Mouse (Mus musculus) limb, embryonic 10.5 days (tissue): ENCODE results near the gene Kptn. TPM values are rescaled to one million over a fixed set of nuclear protein-coding genes. Genes with fewer than 3 reads are reported as not detected.

ENCODE experiments used
- DNase-seq: peaks from one replicate; pipeline ENCODE4 v3.0.0-alpha.2; 2017; ENCODE audit warnings: low spot score
- H3K27ac ChIP-seq: fragments of 300-500 bp; sonication (generic); 2 replicates; pipeline ENCODE4 v1.5.1; 2016; ENCODE audit warnings: mild to moderate bottlenecking
- H3K27me3 ChIP-seq: fragments of 300-500 bp; sonication (generic); 2 replicates; pipeline ENCODE4 v1.6.1; 2016; ENCODE audit warnings: low read depth, mild to moderate bottlenecking; ENCODE audit not compliant: poor library complexity, severe bottlenecking
- H3K36me3 ChIP-seq: fragments of 300-500 bp; sonication (generic); 2 replicates; pipeline ENCODE4 v1.6.1; 2016; ENCODE audit warnings: mild to moderate bottlenecking, moderate library complexity
- H3K4me1 ChIP-seq: fragments of 300-500 bp; sonication (generic); 2 replicates; pipeline ENCODE4 v1.6.1; 2016
- H3K4me3 ChIP-seq: fragments of 300-500 bp; sonication (generic); 2 replicates; pipeline ENCODE4 v1.5.1; 2016; ENCODE audit warnings: mild to moderate bottlenecking, moderate library complexity
- H3K9me3 ChIP-seq: fragments of 300-500 bp; sonication (generic); replicated peaks from 2 replicates; pipeline ENCODE4 v1.6.1; 2016; ENCODE audit warnings: mild to moderate bottlenecking
- WGBS: fragments of 180-500 bp; shearing (Covaris S2); methylation state at CpG from one replicate; pipeline ENCODE4 v1.1.7; 2016; 5-methylcytosine and 5-hydroxymethylcytosine counted together
- polyA plus RNA-seq: library from polyadenylated mRNA; unstranded; fragments of >200 nt; fragmentation: Nextera tagmentation; extraction: Ambion mirVana; gene quantifications from 2 replicates; pipeline ENCODE4 v1.2.1, GENCODE M21; 2016

The Kptn gene
- polyA plus RNA-seq, 1 experiment from 2014 or later, result 27.0 TPM

- Histone ChIP-seq H3K27ac (peak overlapping the region; percentile 83), H3K27me3 (peaks cover 26% of the 10 kb centered on the region), H3K36me3 (peaks cover 11% of the 10 kb centered on the region), H3K9me3 (no peaks in the 10 kb centered on the region), H3K4me1 (peaks cover 37% of the 10 kb centered on the region), H3K4me3 (peak overlapping the region; percentile 71)
- WGBS, result 2% methylated on average over 38 of the region's 38 CpGs
- peak; percentile 85 for DNase-seq
These were observed 10.4 kb downstream of the Kptn start for GRCm38 (mm10) chr7:16129846-16130691.

DNA sequence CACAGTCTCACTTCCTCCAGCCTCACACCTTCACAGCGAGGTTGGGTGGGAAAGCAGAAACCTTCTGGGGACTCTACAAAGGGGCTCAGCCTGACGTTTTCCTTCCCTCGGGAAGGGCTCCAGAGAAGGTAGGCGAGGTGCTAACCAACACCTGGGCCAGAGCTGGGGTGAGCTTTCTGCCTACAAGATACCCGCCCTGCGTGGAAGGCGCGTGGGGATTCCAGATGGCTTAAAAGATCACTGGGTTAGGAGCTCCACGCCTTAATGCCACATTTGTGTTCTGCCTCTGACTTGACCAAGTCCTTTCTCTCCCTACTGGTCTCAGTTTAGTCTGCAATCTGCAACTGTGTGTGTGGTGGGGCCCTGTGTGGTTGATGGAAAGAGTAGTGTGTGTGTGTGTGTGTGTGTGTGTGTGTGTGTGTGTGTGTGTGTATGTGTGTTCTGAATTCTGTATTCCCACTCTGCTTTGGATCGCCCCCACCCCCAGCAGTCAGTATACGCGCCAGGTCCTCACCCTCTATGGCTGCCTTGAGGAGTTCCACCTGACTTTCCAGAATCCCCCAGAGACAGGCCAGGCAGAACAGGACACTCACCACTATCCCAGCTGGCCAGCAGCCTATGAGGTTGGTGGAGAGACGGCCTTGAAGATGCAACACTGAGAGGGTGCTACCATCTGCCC lies 11.4 kb downstream of the Kptn start:
- no peak for DNase-seq
- H3K4me3 ChIP-seq, result peak overlapping the region; percentile 71
- H3K9me3 ChIP-seq, result no peaks in the 10 kb centered on the region
- peak overlapping the region; percentile 83; the same call in 1 of the 2 replicates for H3K27ac ChIP-seq
- WGBS, result 40% methylated on average over 13 of the region's 13 CpGs
- peaks cover 4% of the 10 kb centered on the region; the same call in 1 of the 2 replicates for H3K36me3 ChIP-seq
- H3K27me3 ChIP-seq, result peaks cover 26% of the 10 kb centered on the region
- peaks cover 37% of the 10 kb centered on the region for H3K4me1 ChIP-seq

DNA sequence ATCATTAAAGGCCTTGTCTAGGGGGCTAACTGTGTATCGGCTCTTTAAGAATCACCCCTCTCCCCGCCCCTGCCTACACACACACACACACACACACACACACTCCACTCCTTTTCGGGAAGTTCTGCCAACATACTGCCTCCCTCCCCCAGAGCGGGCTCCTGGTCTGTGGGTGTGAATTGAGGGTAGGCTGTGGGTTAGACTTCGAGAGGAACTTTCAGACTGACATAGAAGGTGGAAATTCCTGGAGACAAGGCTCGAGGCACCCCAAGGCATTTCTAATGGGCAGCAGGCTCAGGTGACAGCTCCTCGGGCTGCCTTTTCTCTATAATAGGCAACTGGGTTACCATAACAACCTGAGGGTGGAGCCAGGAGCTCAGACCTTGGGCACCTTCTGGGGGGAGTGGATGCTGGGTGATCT lies 12.5 kb downstream of the Kptn start:
- WGBS, result 20% methylated on average over 7 of the region's 7 CpGs
- Histone ChIP-seq H3K27me3 (peaks cover 26% of the 10 kb centered on the region), H3K9me3 (no peaks in the 10 kb centered on the region), H3K27ac (no peak overlapping the region), H3K36me3 (0 out of 2 replicates have a peak, but pooled peaks cover 2% of the 10 kb centered on the region), H3K4me3 (0 out of 2 replicates have a peak overlapping the region, but pooled peaks have one; percentile 4), H3K4me1 (peaks cover 37% of the 10 kb centered on the region)
- no peak for DNase-seq

DNA sequence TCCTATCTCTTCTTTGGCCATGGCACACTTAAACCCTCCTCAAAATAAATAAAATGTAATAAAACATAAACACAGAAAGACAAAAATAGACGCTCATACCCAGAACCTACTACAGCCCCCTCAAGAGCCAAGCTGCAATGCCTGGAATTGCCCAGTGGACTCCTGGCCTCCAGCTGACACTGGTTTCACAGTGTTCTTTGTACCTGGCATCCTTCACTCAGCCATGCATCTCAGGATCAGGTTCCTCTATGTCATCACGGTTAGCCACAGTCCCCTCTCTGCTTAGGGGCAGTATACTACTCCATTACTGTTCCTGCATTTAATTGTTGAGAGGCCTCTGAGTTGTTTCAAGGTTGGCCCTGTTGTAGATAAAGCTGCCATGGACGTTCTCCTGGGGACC lies 13.2 kb downstream of the Kptn start:
- DNase-seq, result no peak

GRCm38 (mm10) chr7:16133691-16134090 lies 14.0 kb downstream of the Kptn start:
- Histone ChIP-seq H3K9me3 (no peaks in the 10 kb centered on the region), H3K27me3 (peaks cover 26% of the 10 kb centered on the region), H3K4me3 (no peak overlapping the region), H3K27ac (no peak overlapping the region), H3K36me3 (no peaks in the 10 kb centered on the region), H3K4me1 (peaks cover 37% of the 10 kb centered on the region)
- WGBS, result 90% methylated on average over 9 of the region's 9 CpGs
- DNase-seq, result no peak

More for the DNA sequence above, 13.2 kb downstream of the Kptn start:
- no peaks in the 10 kb centered on the region for H3K9me3 ChIP-seq
- no peaks in the 10 kb centered on the region for H3K36me3 ChIP-seq
- peaks cover 37% of the 10 kb centered on the region for H3K4me1 ChIP-seq
- WGBS, result 71% methylated on average over 3 of the region's 3 CpGs
- H3K4me3 ChIP-seq, result no peak overlapping the region
- H3K27ac ChIP-seq, result no peak overlapping the region
- peaks cover 26% of the 10 kb centered on the region for H3K27me3 ChIP-seq

DNA sequence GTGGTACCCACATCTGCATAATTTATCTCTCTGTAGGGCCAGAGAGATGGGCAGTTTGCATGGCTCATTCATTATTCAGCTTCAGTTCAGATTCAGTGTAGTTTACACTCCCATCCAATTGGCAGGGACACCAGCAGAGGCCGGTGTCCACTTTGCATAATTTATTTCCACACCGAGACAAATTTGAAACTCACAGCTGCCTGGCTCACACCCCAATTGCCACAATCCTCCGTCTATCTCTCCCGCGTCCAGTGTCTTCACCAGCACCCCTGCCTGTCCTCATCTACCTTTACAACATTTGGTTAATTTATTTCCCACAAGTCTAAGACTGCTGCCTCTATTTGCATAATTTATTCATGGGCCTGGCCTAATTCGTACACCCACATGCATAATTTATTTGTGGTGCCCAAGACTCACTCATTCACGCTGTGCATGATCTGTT lies 15.3 kb downstream of the Kptn start:
- Histone ChIP-seq H3K36me3 (no peaks in the 10 kb centered on the region), H3K27ac (no peak overlapping the region), H3K4me3 (no peak overlapping the region), H3K27me3 (peaks cover 26% of the 10 kb centered on the region), H3K4me1 (peaks cover 26% of the 10 kb centered on the region), H3K9me3 (no peaks in the 10 kb centered on the region)
- WGBS, result 74% methylated on average over 7 of the region's 7 CpGs
- DNase-seq, result no peak

GRCm38 (mm10) chr7:16146489-16147410 lies 27.1 kb downstream of the Kptn start:
- no peak overlapping the region for H3K4me3 ChIP-seq
- peaks cover 35% of the 10 kb centered on the region for H3K27me3 ChIP-seq
- H3K9me3 ChIP-seq, result no peaks in the 10 kb centered on the region
- H3K36me3 ChIP-seq, result no peaks in the 10 kb centered on the region
- no peak overlapping the region for H3K27ac ChIP-seq
- no peaks in the 10 kb centered on the region for H3K4me1 ChIP-seq
- no peak for DNase-seq
- 32% methylated on average over 27 of the region's 27 CpGs for WGBS

DNA sequence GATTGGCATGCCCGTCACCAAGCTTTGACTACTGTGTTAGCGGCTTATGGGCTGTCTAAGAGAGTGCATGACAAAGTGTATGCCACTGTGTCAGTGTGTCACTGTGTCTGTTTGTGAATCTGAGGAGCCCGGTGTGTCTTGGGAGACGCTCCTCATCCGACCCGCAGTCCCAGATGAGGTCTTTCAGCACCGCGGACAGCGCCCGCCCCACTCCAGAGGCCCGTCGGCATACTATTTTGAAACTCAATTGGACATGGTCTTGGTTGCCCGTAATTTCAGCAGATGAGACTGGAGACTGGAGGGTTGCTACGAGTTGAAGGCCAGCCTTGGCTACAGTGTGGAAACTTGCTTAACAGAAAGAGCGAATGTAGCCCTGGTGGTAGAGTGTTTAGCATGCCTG lies 27.9 kb downstream of the Kptn start:
- no peaks in the 10 kb centered on the region for H3K4me1 ChIP-seq
- H3K36me3 ChIP-seq, result no peaks in the 10 kb centered on the region
- DNase-seq, result peak; percentile 88
- no peak overlapping the region for H3K27ac ChIP-seq
- no peak overlapping the region for H3K4me3 ChIP-seq
- H3K27me3 ChIP-seq, result peaks cover 35% of the 10 kb centered on the region
- no peaks in the 10 kb centered on the region for H3K9me3 ChIP-seq
- WGBS, result 17% methylated on average over 15 of the region's 15 CpGs

DNA sequence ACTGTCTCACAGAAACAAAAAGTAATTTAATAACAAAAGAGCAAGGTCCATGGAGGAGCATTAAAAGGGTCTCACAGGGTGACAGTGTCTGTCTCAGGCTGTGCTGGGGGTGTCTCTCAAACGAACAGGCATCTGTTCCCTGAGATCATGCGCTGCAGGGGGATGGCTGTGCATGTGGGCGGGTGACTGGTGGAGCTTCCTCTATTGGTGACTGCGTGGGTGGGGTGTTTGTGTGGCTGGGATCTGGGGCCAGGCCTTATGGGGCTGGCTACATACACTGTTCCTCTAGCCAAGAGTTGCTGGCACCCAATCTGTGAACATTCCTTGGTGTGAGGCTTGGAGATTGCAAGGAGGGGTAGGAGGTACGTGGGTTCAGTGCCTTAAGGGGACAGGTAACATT lies 29.5 kb downstream of the Kptn start:
- Histone ChIP-seq H3K4me1 (no peaks in the 10 kb centered on the region), H3K27ac (no peak overlapping the region), H3K36me3 (no peaks in the 10 kb centered on the region), H3K4me3 (no peak overlapping the region), H3K27me3 (peaks cover 35% of the 10 kb centered on the region), H3K9me3 (no peaks in the 10 kb centered on the region)
- no peak for DNase-seq
- WGBS, result 65% methylated on average over 5 of the region's 5 CpGs

- H3K4me3 ChIP-seq, result no peak overlapping the region
- H3K4me1 ChIP-seq, result no peaks in the 10 kb centered on the region
- H3K27ac ChIP-seq, result no peak overlapping the region
- H3K9me3 ChIP-seq, result no peaks in the 10 kb centered on the region
- WGBS, result 69% methylated on average over 9 of the region's 9 CpGs
- no peaks in the 10 kb centered on the region for H3K36me3 ChIP-seq
- H3K27me3 ChIP-seq, result peaks cover 28% of the 10 kb centered on the region
- no peak for DNase-seq
These were observed 30.8 kb downstream of the Kptn start for GRCm38 (mm10) chr7:16150191-16151145.

- peaks cover under 1% of the 10 kb centered on the region; the same call in 1 of the 2 replicates for H3K4me1 ChIP-seq
- H3K27ac ChIP-seq, result no peak overlapping the region
- DNase-seq, result peak; percentile 74
- no peak overlapping the region for H3K4me3 ChIP-seq
- H3K36me3 ChIP-seq, result no peaks in the 10 kb centered on the region
- peaks cover 18% of the 10 kb centered on the region for H3K27me3 ChIP-seq
- H3K9me3 ChIP-seq, result no peaks in the 10 kb centered on the region
- WGBS, result 19% methylated on average over 10 of the region's 10 CpGs
These were observed 33.8 kb downstream of the Kptn start for GRCm38 (mm10) chr7:16153522-16153921.
